Mouse (Mus musculus) spleen, adult 18-20 months (tissue): Measurements from ENCODE around the gene Rusc2.

Source experiments
- DNase-seq, 2 experiments: peaks; one replicate each; pipeline ENCODE4 v3.0.0; 2022; ENCODE audit warnings: mixed read lengths in 2 of 2

Gene Rusc2

GRCm38 (mm10) chr4:43386932-43387331, 5.2 kb downstream of the Rusc2 start:
- no peak for DNase-seq

- no peak for DNase-seq
These were observed 7.6 kb downstream of the Rusc2 start for GRCm38 (mm10) chr4:43389390-43389789.

DNA sequence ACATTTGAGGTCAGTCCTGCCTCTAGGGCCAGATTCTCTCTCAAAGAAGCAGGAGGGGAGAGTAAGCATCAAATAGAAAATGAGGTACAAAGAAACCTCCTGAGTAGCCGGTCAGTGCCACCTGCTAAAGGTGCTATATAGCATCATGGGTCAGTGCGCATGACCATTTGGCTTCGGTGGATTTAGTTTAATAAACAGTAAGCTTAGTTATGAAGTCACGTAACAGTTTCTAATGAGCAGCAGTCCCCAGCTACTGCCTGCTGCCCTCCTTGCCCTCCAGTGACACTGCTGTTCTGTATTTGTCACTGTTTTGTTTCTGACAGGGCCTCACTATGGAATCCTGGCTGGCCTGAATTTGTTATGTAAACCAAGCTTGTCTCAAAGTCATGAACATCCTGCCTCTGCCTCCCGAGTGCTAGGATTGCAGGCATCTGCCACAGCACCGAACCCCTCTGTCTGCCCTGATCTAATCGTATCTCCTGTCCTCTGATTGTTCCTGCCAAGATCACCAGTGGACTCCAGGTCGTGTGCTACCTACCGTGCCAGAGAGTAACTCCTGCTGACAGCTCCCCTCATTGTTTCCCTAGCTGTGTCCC, 8.2 kb downstream of the Rusc2 start:
- no peak for DNase-seq

DNA sequence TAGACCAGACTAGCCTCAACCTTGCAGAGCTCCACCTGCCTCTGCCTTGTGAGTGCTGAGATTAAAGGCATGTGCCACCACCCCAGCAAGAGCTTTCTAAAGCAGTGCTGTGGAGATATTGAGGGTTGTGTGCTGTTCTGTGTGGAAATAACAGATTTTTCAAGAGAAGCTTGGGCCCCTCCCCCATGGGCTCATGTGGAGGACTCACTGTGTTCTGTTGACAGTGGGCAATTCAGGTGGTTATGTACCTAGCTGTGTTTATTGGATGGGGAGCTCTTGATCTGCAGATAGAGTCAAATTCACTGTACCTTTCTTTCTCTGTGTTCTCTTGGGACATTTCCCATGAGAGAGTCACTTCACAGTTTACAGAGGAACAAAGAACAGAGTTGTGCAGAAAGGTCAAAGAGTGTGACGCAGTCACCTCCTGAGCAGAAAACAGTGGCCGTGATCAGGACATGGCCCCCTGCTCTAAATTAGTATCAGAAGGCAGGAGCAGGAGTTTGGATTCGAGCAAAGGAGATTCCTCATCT, 9.8 kb downstream of the Rusc2 start:
- no peak for DNase-seq

DNA sequence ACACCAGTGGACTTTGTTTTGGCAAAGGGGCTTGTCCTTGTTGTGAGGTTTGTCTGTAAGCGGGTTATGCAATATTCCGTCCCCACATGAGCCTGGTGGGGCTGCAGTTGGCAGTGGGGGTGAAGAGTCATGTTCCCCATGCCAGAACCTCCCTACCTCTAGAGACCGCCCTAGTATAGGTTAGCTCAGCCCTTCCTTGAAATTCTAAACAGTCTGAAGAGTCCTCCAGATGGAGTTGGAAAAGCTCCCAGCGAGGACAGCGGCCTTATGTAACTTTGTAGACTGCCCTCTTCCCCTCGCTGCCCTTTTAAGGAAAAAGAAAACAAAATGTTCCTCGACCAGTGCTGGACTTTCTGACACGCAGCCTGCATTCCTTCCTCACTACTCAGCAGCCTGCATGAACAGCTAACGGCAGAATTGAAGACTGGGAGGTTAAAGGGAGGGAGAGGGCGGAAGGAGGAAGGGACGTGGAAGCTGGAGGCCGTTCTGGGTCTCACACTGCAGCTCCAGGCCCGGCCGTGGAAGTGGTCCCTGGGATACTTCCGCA, 12.6 kb downstream of the Rusc2 start:
- DNase-seq = no peak

DNA sequence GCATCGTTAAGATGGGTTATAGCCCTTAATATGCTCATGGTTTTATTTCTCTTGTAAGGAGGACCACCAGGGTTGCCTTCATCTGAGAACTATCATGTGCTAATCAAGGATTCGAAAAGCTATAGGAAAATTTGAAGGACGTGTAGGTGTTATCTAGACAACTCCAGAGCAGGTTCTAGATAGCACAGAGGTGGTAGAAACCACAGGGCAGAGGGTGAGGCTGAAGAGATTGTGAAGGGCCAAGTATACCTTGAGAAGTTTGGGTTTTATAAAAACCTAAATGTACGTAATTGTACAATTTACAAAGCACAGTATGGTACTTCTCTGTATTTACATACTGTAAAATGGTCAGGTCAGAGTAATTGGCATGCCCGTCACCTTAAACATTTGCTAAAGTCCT, 13.4 kb downstream of the Rusc2 start:
- no peak for DNase-seq

DNA sequence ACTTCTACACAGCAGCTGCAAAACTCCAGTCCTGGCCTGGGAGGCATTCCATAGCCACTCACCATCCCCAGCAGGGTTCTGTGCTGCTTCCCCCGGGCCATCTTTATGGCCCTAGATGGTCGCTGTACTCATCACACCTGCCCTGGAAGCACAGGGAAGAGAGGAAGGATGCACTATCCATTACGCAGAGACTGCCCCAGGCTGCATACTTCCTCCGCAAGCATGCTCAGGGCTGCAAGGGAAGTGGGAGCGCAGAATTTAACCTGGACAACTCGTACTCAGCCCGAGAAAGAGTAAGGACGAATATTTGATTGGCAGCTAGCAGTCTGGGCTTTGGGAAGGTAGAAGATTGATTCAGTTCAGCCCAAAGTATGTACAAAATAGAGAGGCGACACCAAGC, 14.1 kb downstream of the Rusc2 start:
- no peak for DNase-seq

DNA sequence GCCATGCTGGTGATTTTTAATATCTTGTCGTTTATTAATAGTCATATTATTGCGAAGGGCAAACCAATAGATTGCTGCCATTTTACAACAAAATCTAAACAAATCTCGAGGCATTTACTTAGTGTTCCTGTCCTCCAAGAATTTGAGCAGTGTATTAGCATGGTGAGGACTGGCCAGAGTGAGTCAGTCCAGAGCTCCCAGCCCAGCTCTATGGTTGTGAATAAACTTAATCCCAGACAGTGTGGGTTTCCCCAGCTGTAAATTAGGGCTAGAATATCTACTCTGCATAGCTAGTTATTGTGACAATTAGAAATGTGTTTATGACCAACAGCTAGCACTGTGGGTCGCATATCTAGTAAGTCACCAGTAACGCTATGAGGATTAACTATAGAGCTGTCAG, 14.6 kb downstream of the Rusc2 start:
- no peak for DNase-seq

DNA sequence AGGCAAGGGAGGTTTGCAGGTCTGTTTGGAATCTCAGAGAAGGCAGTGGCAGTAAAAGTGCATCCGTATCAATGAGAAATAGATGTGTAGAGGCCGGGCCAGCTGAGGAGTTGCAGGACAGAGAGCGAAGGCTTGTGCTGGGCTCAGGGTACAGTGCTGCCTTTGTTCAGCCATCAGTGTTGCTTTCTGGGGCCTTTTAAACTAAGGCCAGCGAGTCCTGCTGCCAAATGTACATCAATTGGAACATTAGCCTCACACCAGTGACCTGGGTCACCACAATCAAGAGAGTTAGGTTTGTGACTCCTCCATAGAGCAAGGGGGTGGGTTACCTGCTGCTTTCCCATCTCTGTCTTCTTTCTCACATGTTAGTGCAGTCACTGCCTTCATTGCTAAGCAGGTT, 16.2 kb downstream of the Rusc2 start:
- DNase-seq = no peak

DNA sequence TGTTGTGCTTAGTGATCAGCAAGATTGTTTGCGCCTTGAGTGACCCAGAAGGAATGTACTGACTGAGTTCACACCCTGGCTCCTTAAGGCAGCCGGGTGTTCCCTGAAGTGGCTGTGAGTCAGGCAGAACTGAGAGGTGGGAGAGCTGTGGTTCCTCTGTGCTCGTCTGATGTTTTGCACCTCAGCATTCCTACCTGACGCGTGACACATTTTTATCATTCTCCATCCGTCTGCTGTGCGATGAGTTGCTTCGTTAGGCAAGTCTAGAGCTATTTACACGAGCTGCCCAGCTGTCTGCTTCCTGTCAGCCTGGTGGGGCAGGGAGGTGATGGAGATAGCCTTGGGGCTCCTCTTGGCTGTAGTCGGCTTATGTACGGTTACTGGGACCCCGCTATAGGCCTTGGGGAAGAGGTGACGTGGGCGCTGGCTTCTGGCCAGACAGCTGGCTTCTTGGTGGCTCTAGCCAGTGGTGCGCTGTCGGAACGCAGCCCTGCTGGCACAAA, 17.1 kb downstream of the Rusc2 start:
- no peak for DNase-seq

GRCm38 (mm10) chr4:43399391-43400131, 17.8 kb downstream of the Rusc2 start:
- no peak for DNase-seq

GRCm38 (mm10) chr4:43400976-43401375, 19.2 kb downstream of the Rusc2 start:
- DNase-seq = no peak

DNA sequence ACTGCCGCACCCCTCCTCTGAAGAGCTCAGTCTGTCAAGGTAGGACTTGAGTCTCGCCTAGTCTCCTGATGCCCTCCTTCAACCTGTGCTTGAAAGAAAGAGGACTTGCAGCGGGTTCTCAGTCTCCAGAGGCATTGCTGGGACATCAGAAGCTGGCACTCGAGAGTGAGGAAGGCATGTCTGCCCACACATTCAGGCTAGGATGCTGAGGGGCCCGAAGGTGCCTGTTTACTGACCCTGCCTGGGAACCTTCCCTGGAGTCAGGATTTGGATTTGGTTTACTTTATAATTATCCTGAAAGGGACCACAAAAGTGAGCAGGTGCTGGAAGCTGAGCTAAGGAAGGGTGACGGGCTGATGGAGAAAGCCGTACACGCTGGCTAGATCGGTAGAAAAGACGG, 19.7 kb downstream of the Rusc2 start:
- DNase-seq = no peak

GRCm38 (mm10) chr4:43402212-43402611, 20.4 kb downstream of the Rusc2 start:
- DNase-seq = no peak

GRCm38 (mm10) chr4:43404697-43405096, 22.9 kb downstream of the Rusc2 start:
- DNase-seq = no peak

- no peak for DNase-seq
These were observed 24.6 kb downstream of the Rusc2 start for GRCm38 (mm10) chr4:43406162-43406971.

DNA sequence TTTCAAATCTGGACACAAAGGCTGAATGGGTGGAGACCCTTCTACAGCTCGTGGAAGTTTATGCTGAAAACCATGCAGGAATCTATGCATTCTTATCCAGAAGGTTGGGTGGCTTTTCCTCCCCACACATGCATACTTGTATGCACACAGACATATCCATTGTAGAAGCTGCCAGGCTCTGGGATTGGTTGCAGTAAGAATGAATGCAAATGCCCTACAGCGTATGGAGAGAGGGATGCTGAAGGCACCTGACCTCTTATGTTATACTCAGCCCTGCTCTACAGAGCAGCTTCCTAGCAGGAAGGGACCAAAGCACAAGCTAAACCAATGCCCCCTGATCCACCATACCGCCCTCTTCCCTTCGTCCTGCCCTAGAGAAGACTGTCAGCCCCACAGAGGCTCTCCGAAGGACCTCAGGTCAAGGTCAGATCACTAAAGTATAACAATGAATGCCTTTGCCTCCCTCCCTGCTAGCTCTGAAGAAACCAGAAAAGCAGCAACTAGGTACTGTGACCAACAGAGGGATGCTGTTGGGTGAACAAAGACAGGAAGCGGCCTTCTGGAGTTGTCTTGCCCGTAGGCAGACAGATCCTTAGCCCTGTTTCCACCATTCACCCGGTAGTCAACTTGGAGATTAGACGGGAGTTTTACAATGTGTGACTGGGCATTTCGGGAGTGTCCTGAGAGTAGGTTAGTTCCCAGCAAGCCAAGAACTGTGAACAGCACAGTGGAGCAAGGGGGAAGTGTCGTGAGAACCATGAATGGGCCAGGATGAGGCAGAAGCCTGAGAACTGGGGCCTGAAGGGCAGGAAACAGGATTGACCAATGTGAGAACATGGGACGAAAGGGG, 25.5 kb downstream of the Rusc2 start:
- no peak for DNase-seq

- no peak for DNase-seq
These were observed 33.0 kb downstream of the Rusc2 start for GRCm38 (mm10) chr4:43414761-43415160.

DNA sequence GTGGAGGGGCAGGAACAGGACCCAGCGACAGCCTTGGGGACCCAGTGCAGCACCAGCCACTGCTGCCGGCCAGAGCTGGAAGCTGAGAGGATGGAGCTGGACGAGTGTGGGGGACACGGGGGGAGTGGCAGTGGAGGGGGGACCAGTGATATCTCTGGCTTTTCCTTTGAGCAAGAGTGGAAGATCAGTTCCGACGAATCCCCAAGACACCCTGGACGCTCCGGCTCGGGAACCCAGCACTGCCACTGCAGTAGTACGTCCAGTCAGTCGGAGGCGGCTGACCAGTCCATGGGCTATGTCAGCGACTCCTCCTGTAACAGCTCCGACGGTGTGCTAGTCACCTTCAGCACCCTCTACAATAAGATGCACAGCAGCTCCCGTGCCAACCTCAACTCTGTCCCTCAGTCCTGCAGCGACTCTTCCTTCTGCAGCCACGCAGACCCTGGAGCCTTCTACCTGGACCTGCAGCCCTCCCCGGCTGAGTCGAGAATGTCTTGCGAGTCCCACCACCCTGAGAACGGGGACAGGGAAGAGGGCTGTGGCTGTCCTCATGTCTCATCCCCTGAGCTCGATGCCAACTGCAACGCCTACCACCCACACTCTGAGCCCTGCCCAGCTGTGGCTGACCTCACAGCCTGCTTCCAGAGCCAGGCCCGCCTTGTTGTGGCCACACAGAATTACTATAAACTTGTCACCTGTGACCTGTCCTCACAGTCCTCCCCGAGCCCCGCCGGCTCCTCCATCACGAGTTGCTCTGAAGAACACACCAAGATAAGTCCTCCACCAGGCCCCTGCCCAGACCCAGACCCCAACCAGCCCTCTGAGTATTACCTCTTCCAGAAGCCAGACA, 33.7 kb downstream of the Rusc2 start:
- no peak for DNase-seq

DNA sequence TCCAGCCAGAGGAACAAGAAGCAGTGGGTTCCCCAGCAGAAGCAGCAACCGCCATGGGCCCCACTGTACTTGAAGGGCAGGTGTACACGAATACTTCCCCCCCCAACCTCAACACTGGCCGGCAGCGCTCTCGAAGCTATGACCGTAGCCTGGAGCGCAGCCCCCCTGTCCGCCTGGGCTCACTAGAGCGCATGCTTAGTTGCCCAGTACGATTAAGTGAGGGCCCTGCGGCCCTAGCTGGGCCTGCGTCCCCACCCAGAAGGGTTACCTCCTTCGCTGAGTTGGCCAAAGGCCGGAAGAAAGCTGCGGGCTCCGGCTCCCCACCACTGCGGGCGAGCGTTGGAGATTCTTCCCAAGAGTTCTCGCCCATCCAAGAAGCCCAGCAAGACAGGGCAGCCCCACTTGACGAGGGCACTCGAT, 34.3 kb downstream of the Rusc2 start:
- no peak for DNase-seq
